Mouse (Mus musculus) heart, embryonic 12.5 days (tissue): ENCODE measurements around the gene Zfp286. TPM values are rescaled to one million over a fixed set of nuclear protein-coding genes. Genes with fewer than 3 reads are reported as not detected.
A peak's percentile ranks its signal among the peaks of the same experiment; 100 is the strongest.

Experiments used
- ATAC-seq: fragments of 200-750 bp; cut with Nextera tagmentation; 2 replicates; pipeline ENCODE4 v1.8.0; 2017; ENCODE audit warnings: moderate TSS enrichment, moderate library complexity; ENCODE audit not compliant: insufficient number of reproducible peaks, low FRiP score
- H3K27ac ChIP-seq: fragments of 300-500 bp; sonication (generic); 2 replicates; pipeline ENCODE4 v1.5.1; 2016; ENCODE audit warnings: mild to moderate bottlenecking, moderate library complexity; ENCODE audit not compliant: poor library complexity, severe bottlenecking
- H3K27me3 ChIP-seq: fragments of 300-500 bp; sonication (generic); replicated peaks from 2 replicates; pipeline ENCODE4 v1.6.1; 2016; ENCODE audit warnings: mild to moderate bottlenecking, moderate library complexity
- H3K36me3 ChIP-seq: fragments of 300-500 bp; sonication (generic); 2 replicates; pipeline ENCODE4 v1.6.1; 2016; ENCODE audit warnings: mild to moderate bottlenecking, moderate library complexity
- H3K4me1 ChIP-seq: fragments of 300-500 bp; sonication (generic); replicated peaks from 2 replicates; pipeline ENCODE4 v1.6.1; 2016; ENCODE audit warnings: mild to moderate bottlenecking
- H3K4me2 ChIP-seq: fragments of 300-500 bp; sonication (generic); 2 replicates; pipeline ENCODE4 v1.6.1; 2016; ENCODE audit warnings: mild to moderate bottlenecking, moderate library complexity
- H3K4me3 ChIP-seq: fragments of 300-500 bp; sonication (generic); 2 replicates; pipeline ENCODE4 v1.5.1; 2016; ENCODE audit warnings: mild to moderate bottlenecking
- H3K9ac ChIP-seq: fragments of 300-500 bp; sonication (generic); 2 replicates; pipeline ENCODE4 v1.6.1; 2016; ENCODE audit warnings: mild to moderate bottlenecking, moderate library complexity
- H3K9me3 ChIP-seq: fragments of 300-500 bp; sonication (generic); replicated peaks from 2 replicates; pipeline ENCODE4 v1.6.1; 2016; ENCODE audit warnings: mild to moderate bottlenecking, moderate library complexity
- WGBS: fragments of 180-500 bp; shearing (Covaris S2); methylation state at CpG from one replicate; pipeline ENCODE4 v1.1.7; 2016; 5-methylcytosine and 5-hydroxymethylcytosine counted together
- polyA plus RNA-seq: library from polyadenylated mRNA; unstranded; fragments of >200 nt; fragmentation: Nextera tagmentation; extraction: Ambion mirVana; gene quantifications from 2 replicates; pipeline ENCODE4 v1.2.1, GENCODE M21; 2016

Zfp286 gene
- polyA plus RNA-seq, 1 experiment from 2014 or later = 10.6 TPM

GRCm38 (mm10) chr11:62820059-62820541 lies 30.8 kb upstream of the Zfp286 start, which contains the start of gene Trim16:
Trim16 (plus strand) TSS chr11:62820231.
- peaks cover 21% of the 10 kb centered on the region for H3K4me1 ChIP-seq
- H3K9ac ChIP-seq = peak within 1 kb of the TSS; percentile 69
- 7% methylated on average over 15 of the region's 15 CpGs for WGBS
- ATAC-seq = peak; percentile 69
- no peaks in the 10 kb centered on the region for H3K36me3 ChIP-seq
- peak within 1 kb of the TSS; percentile 51 for H3K4me3 ChIP-seq
- peak within 1 kb of the TSS; percentile 72 for H3K27ac ChIP-seq
- H3K4me2 ChIP-seq = peak within 1 kb of the TSS; percentile 75
- H3K9me3 ChIP-seq = no peaks in the 10 kb centered on the region
- H3K27me3 ChIP-seq = no peaks in the 10 kb centered on the region

DNA sequence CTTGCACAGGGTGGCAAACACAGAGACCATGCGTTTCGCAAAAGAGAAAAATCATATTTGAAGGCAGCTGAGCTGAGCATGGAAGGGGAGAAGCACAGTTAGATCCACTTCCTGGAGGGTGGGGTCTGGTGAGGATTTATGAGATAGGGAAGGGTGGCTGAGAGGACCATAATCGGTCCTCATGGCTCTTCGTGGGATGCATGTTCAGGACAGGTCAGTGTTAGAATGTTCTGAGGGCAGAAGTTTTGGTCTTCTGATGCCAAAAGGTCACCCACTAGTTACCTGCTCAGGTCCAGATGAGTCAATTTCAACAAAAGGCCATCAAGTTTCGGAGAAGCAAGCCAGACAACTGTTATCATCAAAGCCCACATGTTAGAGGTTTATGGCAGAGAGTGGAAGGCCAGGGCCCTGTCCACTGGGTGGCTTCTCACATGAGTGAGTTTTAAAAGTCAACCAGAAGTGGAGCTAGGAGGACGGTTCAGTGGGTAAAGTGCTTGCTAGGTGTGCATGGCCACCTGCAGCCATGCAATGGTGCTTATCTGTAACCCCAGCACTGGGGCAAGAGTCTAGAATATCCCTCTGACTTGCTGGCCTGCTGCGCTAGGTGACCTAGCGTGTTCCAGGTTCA lies 29.9 kb upstream of the Zfp286 start:
- Histone ChIP-seq H3K4me1 (peaks cover 23% of the 10 kb centered on the region), H3K36me3 (no peaks in the 10 kb centered on the region), H3K27ac (no peak overlapping the region), H3K4me3 (no peak overlapping the region), H3K9me3 (no peaks in the 10 kb centered on the region), H3K9ac (no peak overlapping the region), H3K27me3 (no peaks in the 10 kb centered on the region), H3K4me2 (peak overlapping the region; percentile 75; the same call in 1 of the 2 replicates)
- ATAC-seq = no peak
- 82% methylated on average over 8 of the region's 8 CpGs for WGBS

GRCm38 (mm10) chr11:62816591-62816990 lies 27.3 kb upstream of the Zfp286 start:
- no peak for ATAC-seq
- no peaks in the 10 kb centered on the region for H3K27me3 ChIP-seq

DNA sequence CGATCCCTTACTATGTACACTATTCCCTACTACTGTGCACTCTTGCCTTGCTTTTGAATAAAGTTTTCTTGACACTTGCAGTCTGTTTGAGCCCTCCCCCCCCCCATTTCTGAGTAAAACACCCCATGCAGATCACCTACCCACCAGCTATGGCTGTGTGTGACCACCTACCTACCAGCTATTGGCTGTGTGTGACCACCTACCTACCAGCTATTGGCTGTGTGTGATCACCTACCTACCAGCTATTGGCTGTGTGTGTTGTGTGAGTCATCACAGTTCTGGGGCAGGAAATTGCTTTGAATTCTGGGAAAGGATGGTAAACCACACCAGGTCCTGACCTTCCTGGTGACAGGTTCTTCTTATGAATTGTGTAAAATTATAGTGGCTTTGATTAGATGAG lies 26.2 kb upstream of the Zfp286 start:
- no peaks in the 10 kb centered on the region for H3K36me3 ChIP-seq
- H3K4me1 ChIP-seq = peaks cover 20% of the 10 kb centered on the region
- no peaks in the 10 kb centered on the region for H3K9me3 ChIP-seq
- no peak for ATAC-seq
- whole genome bisulfite sequencing = 77% methylated on average over 1 of the region's 1 CpGs
- no peak overlapping the region for H3K9ac ChIP-seq
- H3K27me3 ChIP-seq = no peaks in the 10 kb centered on the region
- H3K4me3 ChIP-seq = no peak overlapping the region
- H3K4me2 ChIP-seq = no peak overlapping the region
- no peak overlapping the region for H3K27ac ChIP-seq

More at GRCm38 (mm10) chr11:62816591-62816990, 27.3 kb upstream of the Zfp286 start:
- Histone ChIP-seq H3K36me3 (no peaks in the 10 kb centered on the region), H3K9ac (no peak overlapping the region), H3K4me2 (no peak overlapping the region), H3K4me3 (no peak overlapping the region), H3K4me1 (peaks cover 27% of the 10 kb centered on the region), H3K27ac (no peak overlapping the region), H3K9me3 (no peaks in the 10 kb centered on the region)
- 65% methylated on average over 6 of the region's 6 CpGs for WGBS

DNA sequence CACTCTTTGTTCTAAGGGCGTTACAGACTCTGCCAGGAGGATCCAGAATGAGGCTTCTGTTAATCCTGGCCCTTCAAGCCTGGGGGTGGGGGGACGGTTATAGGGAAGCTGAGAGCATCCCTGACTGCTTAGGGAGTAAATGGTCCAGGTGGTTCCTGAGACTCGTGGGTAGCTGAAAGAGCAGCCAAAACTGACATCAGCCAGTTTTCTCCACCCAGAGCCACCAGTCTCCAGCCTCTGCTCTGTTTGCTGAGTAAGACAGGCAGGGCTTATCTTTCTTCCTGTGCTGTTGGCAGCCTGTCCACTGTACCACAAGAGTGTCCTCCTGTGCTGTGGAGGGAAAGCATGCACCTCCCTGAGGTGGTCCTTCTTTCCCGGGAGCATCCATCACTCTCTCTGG lies 25.4 kb upstream of the Zfp286 start:
- no peak for ATAC-seq
- peaks cover 13% of the 10 kb centered on the region for H3K4me1 ChIP-seq
- no peaks in the 10 kb centered on the region for H3K9me3 ChIP-seq
- H3K27ac ChIP-seq = no peak overlapping the region
- H3K9ac ChIP-seq = no peak overlapping the region
- H3K27me3 ChIP-seq = no peaks in the 10 kb centered on the region
- H3K36me3 ChIP-seq = no peaks in the 10 kb centered on the region
- no peak overlapping the region for H3K4me3 ChIP-seq
- no peak overlapping the region for H3K4me2 ChIP-seq
- WGBS = 40% methylated on average over 4 of the region's 4 CpGs

- peaks cover 10% of the 10 kb centered on the region; the same call in 1 of the 2 replicates for H3K4me1 ChIP-seq
- H3K9me3 ChIP-seq = no peaks in the 10 kb centered on the region
- 58% methylated on average over 6 of the region's 6 CpGs for WGBS
- H3K27me3 ChIP-seq = no peaks in the 10 kb centered on the region
- H3K4me2 ChIP-seq = no peak overlapping the region
- no peak for ATAC-seq
- no peak overlapping the region for H3K9ac ChIP-seq
- H3K27ac ChIP-seq = no peak overlapping the region
- no peaks in the 10 kb centered on the region for H3K36me3 ChIP-seq
- H3K4me3 ChIP-seq = no peak overlapping the region
These were observed 24.8 kb upstream of the Zfp286 start for GRCm38 (mm10) chr11:62813970-62814624.

- no peak overlapping the region for H3K4me2 ChIP-seq
- H3K4me3 ChIP-seq = no peak overlapping the region
- H3K27me3 ChIP-seq = no peaks in the 10 kb centered on the region
- H3K27ac ChIP-seq = no peak overlapping the region
- peaks cover 10% of the 10 kb centered on the region; the same call in 1 of the 2 replicates for H3K4me1 ChIP-seq
- H3K9me3 ChIP-seq = no peaks in the 10 kb centered on the region
- no peak for ATAC-seq
- H3K9ac ChIP-seq = no peak overlapping the region
- no peaks in the 10 kb centered on the region for H3K36me3 ChIP-seq
- WGBS = 9% methylated on average over 1 of the region's 1 CpGs
These were observed 24.2 kb upstream of the Zfp286 start for GRCm38 (mm10) chr11:62813497-62813896.

GRCm38 (mm10) chr11:62812268-62812667 lies 23.0 kb upstream of the Zfp286 start:
- Histone ChIP-seq H3K9me3 (no peaks in the 10 kb centered on the region), H3K4me1 (peaks cover 10% of the 10 kb centered on the region; the same call in 1 of the 2 replicates), H3K4me3 (no peak overlapping the region), H3K4me2 (no peak overlapping the region), H3K27ac (no peak overlapping the region), H3K9ac (no peak overlapping the region), H3K36me3 (no peaks in the 10 kb centered on the region), H3K27me3 (no peaks in the 10 kb centered on the region)
- WGBS = 82% methylated on average over 6 of the region's 6 CpGs
- no peak for ATAC-seq

- ATAC-seq = no peak
- 63% methylated on average over 4 of the region's 4 CpGs for WGBS
- no peak overlapping the region for H3K9ac ChIP-seq
These were observed 19.9 kb upstream of the Zfp286 start for GRCm38 (mm10) chr11:62809201-62809600.

GRCm38 (mm10) chr11:62807965-62808364 lies 18.7 kb upstream of the Zfp286 start:
- Histone ChIP-seq H3K9ac (no peak overlapping the region), H3K4me3 (no peak overlapping the region), H3K4me2 (no peak overlapping the region), H3K27me3 (0 out of 2 replicates have a peak, but pooled peaks cover 3% of the 10 kb centered on the region), H3K27ac (no peak overlapping the region), H3K9me3 (peaks cover 3% of the 10 kb centered on the region; the same call in 1 of the 2 replicates), H3K36me3 (no peaks in the 10 kb centered on the region), H3K4me1 (no peaks in the 10 kb centered on the region)
- WGBS = 76% methylated on average over 2 of the region's 2 CpGs
- ATAC-seq = no peak

More at GRCm38 (mm10) chr11:62809201-62809600, 19.9 kb upstream of the Zfp286 start:
- Histone ChIP-seq H3K36me3 (no peaks in the 10 kb centered on the region), H3K9me3 (peaks cover 3% of the 10 kb centered on the region; the same call in 1 of the 2 replicates), H3K4me2 (no peak overlapping the region), H3K27me3 (0 out of 2 replicates have a peak, but pooled peaks cover 3% of the 10 kb centered on the region), H3K4me3 (no peak overlapping the region), H3K4me1 (peaks cover 8% of the 10 kb centered on the region; the same call in 1 of the 2 replicates), H3K27ac (no peak overlapping the region)

GRCm38 (mm10) chr11:62804119-62804518 lies 14.9 kb upstream of the Zfp286 start:
- no peak overlapping the region for H3K9ac ChIP-seq
- 44% methylated on average over 13 of the region's 13 CpGs for WGBS
- no peaks in the 10 kb centered on the region for H3K4me1 ChIP-seq
- peak overlapping the region; percentile 11; the same call in 1 of the 2 replicates for H3K4me2 ChIP-seq
- H3K36me3 ChIP-seq = no peaks in the 10 kb centered on the region
- H3K9me3 ChIP-seq = peaks cover 3% of the 10 kb centered on the region; the same call in 1 of the 2 replicates
- H3K4me3 ChIP-seq = no peak overlapping the region
- no peak overlapping the region for H3K27ac ChIP-seq
- H3K27me3 ChIP-seq = 0 out of 2 replicates have a peak, but pooled peaks cover 3% of the 10 kb centered on the region
- ATAC-seq = no peak
